Mouse (Mus musculus): ENCODE results near the gene Gng7. TPM values are rescaled to one million over a fixed set of nuclear protein-coding genes. Genes with fewer than 3 reads are reported as not detected.

Gng7 gene
- total RNA-seq, 4 experiments from 2014 or later, result 9.4 to 16.6 (median 12.9) TPM

GRCm38 (mm10) chr10:80925472-80925871 lies 89.3 kb downstream of the Gng7 start:
- DNase-seq, result no peak

GRCm38 (mm10) chr10:80921923-80922322 lies 92.8 kb downstream of the Gng7 start:
- DNase-seq, result no peak

DNA sequence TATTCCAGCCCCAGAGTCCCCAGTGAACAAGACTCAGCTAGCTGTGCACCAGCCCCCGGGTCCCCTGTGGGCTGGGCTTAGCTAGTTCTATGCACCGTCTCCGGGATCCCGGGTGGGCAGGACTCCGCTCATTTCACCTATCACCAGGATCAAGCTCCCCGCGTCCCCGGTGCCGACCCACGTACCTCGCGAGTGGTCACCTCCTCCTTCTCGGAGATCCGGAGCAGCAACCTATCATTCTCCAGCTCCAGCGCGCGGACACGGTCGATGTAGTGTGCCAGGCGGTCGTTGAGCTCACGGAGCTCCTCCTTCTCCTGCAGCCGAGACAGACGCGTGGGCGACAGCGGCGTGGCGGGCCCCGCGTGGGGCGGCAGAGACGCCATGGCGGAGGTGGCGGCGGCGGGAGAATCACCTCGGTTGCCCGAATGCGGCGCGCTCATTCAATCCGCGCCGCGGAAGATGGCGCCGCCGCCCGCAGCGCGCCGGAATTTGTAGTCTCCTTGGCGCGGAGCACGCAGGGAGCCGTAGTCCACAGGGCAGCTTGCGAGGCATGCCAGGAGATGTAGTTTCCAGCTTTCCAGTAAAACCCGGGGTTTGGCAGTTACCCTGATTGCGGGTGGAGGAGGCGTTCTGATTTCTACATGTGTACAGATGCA lies 96.8 kb downstream of the Gng7 start, which contains the start of gene Lmnb2:
TSS of gene Lmnb2 (minus strand) at position 467 of the 656 bp plus-strand sequence.
- no peak for DNase-seq

DNA sequence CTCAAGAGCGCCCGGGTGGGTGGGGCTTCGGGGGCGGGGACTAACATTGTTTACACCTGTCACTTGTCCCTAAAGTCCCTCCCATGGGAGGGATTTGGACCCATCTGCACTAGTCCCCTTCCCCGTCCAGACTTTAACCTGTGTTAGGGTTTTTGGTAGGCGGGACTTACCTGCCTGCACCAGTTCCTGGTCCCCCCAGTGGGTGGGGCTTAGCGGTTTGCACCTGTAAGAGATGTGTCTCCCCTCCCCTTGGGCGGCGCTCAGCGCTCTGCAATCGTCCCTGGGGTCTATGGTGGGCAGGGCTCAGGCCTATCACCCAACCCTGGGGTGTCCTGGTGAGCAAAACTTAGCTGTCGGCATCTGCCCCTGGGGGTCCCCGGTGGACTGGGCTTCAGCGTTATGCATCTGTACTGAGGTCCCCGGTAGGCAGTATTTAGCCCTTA lies 97.4 kb downstream of the Gng7 start:
- no peak for DNase-seq

DNA sequence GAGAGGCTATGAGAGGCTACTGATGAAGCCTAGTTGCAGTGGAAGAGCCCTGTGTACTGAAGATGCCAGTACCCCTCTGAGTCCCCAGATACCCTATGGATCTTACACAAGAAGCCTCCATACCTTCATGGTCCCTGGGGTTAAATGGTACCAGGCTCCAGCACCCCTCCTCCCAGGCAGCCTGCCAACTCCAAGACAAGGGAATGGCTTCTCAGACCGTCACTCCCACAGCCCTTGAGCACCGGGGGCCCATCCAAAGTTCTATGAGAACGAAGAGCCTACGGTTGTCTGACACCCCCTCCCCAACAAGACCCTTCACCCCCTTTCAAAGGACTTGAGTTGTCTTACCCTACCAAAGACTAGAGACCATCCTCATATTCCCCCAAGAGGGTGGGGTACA lies 99.0 kb downstream of the Gng7 start:
- DNase-seq, result no peak

- no peak for DNase-seq
Observed at GRCm38 (mm10) chr10:80915260-80915659, 99.5 kb downstream of the Gng7 start.

GRCm38 (mm10) chr10:80914253-80914656 lies 100.5 kb downstream of the Gng7 start:
- DNase-seq, result no peak

GRCm38 (mm10) chr10:80913364-80914011 lies 101.3 kb downstream of the Gng7 start:
- no peak for DNase-seq

DNA sequence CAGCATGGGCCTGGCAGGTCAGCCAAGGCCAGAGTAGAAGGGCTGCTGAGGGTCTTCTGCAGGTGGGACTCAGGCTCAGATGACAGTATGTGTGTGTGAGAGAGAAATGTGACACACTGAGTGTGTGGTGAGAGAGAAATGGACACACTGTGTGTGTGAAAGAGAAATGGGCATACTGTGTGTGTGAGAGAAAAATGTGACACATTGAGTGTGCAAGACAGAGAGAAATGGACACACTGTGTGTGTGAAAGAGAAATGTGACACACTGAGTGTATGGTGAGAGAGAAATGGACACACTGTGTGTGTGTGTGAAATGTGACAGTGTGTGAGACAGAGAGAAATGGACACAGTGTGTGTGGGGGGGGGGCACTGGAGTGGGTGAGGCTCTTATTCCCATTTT lies 102.9 kb downstream of the Gng7 start:
- no peak for DNase-seq

GRCm38 (mm10) chr10:80911354-80911753 lies 103.4 kb downstream of the Gng7 start:
- no peak for DNase-seq

DNA sequence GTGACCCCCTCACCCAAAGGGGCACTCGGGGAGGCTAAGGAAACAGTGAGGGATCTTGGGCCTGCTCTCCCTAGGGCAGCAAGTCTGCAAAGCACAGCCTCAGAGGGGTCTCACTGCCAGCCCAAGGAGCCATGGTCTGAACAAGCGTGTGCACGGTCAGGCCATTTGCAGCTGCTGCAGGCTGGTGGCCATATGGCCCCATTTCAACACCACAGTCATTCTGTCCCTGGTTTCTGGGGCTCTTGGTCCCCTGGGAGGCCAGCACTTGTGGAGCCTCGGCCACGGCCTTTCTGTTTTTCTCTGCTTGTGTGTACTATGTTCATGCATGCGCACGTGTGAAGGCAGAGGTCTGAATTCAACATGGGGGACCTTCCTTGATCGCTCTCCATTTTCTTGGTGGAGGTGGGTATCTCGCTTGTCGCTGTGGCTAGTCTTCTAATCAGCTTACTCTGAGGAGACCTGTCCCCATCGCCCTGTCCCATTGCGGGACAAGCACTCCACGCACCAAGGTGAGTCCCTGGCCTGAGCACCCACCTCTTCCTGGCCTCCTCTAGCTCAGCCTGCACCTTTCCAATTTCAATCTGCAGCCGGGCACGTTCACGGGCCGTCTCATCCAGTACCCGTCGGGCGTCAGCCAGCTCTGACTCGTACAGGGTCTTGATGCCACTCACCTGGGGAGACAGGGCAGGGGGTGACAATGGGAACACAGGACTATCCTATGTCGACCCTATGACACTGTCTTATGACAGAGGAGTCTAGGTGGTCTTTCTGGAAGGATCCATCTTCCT lies 105.2 kb downstream of the Gng7 start:
- no peak for DNase-seq

DNA sequence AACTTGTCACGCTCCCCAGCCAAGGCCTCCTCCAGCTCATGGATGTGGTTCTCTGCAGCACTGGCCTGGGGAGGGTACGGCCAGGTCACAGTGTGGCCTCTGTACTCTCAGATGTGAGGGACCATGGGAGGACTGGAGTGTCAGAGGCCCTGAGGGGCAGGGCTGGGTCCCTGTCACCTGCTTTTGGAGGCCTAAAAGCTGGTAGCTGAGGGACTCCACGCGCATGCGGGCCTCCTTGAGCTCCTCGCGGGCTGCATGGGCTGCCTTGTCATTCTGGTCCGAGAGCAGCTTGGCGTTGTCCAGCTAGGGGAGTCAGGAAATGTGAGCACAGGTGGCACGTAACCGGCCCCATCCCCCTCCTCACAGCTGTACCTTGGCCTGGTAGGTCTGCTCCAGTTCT lies 110.0 kb downstream of the Gng7 start:
- no peak for DNase-seq

GRCm38 (mm10) chr10:80904004-80904693 lies 110.6 kb downstream of the Gng7 start:
- no peak for DNase-seq

- no peak for DNase-seq
Observed at GRCm38 (mm10) chr10:80903282-80903681, 111.5 kb downstream of the Gng7 start.

DNA sequence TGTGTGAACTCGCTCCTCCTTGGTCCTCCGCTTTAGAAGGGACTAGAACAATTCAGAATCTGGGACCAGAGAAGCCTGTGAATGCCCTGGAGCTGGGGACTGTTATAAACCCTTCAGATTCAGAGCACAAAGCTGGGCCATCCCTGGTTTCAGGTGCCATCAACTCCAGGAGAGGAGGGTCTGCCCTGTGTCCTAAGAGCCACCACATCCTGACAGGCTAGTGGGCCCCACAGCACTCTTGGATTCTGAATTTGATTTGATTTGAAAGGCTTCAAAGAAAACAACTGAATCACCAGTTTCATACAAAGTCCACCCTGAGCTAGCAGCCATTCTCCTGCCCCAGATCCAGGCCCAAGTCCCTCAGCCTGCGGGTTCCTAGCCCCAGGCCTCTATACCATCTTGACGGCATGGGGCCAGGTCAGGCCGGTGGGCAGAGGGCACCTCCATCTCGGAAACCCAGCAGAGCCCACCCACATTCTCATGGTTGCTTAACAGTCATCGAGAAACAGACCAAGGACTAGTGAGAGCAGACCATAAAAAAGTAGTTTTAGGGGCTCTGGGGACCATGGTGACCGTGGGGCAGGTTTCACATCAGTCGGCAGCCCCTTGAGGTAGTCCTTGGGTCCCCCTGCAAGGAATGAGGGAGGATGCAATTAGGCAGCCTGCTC lies 112.3 kb downstream of the Gng7 start:
- DNase-seq, result no peak

DNA sequence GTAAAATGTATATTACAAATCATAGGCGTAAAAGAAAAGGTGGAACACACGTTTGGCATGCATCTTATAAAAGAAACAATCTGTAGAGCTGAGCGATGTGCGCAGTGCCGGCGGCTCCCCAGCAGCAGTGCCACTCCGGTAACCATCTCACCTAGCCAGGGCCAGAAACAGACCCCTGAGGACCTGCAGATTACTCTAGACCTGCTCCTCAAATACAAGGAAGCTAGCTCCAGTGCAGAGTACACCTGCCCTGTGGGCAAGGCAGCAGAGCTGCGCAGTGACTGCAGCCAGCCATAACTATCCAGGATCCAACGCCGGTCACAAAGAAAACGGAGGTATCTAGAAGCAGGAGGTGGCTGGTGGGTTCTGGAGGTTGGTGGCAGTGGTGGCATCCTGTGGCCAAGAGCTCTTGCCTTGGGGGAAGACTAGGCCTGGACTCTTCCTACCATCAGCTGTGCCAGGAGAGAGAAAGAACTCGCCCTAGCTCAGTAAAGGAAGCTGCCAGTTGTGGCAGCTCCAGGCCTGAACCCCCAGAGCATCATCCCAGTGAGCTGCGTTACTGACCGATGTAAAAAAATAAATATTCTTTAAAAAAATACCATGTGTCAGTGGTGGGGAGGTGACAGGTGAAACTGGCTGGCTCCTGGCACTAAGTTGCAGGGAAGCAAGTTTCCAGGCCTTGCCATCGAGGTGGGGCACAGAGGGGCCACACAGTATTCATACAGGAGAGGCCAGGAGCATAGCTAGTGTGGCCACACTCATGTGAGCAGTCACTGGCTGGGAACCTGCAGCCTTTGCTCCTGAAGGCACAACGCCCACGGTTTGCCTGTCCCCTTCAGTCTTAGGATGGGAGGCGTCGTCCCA lies 113.1 kb downstream of the Gng7 start:
- no peak for DNase-seq

- DNase-seq, result peak; percentile 100
Observed at GRCm38 (mm10) chr10:80900318-80901247, 114.2 kb downstream of the Gng7 start, which contains the start of gene Timm13. TSS of gene Timm13 (minus strand) at chr10:80900969.

DNA sequence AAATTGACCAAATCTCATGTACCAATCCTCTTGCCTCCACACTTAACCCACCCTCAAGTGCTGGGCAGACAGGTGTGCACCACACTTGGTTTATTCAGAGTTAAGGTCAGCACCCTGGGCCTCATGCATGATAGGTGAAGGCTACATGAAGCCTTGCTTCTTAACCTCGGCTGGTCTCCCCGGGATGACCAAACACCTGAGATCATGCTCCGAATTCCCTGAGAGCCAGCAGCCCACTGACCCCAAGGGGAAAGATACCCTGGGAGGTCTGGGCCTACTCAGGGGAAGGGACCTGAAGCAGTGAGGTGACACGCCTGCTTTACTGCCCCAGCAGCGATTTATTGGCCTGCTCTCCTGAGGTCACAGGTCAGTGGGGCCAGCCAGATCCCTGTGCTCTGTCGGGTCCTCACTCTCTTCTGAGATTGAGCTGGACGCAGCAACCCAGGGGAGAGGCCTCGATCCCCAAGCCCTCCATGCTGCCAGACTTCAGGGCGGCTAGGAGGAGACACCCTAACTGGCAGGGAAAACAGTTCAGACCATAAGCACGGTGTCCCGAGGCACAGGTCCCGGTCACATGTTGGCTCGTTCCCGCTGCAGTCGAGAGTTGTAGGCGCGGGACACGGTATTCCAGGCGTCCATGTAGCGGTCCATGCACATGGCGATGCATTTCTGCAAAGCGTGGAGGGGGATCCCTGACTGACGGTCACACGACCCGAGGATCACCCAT lies 115.0 kb downstream of the Gng7 start:
- no peak for DNase-seq

GRCm38 (mm10) chr10:80899074-80899473 lies 115.7 kb downstream of the Gng7 start:
- no peak for DNase-seq

All from adrenal gland, adult 8-10 months (tissue).